15 mouse cellular contexts compared by ENCODE assay signal in the genomic region with DNA sequence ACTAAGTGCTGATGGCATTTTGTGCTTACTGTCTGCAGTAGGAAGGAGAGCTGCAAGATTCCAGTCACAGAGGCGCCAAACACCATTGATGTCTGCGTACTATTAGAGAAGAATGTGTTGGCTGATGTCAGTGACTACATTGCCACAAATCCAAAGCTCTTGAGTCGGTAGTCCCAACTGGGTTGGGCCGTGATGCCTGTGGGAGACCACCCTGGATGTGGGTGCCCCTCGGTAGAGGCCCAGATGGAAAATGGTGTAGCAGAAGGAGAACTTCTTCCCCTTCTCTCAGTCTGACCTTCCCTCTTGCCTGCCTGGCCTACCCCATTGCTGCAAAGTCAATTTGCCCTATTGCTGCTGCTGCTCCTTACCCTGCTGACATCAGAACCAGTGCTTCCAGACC.
"Had no signal": no experiment of that assay in that cellular context is flagged by ENCODE, and none has a peak within 500 bp of the region (broad histone marks: within the 10 kb centered on the region; RNA-seq: fewer than 3 reads in every experiment).

No protein-coding gene starts in this region.

- H3K4me1 ChIP-seq: neural tube, embryonic 13.5 days; stomach, embryonic 15.5 days had no signal

- H3K9me3 ChIP-seq: neural tube, embryonic 13.5 days; neural tube, embryonic 15.5 days; stomach, embryonic 15.5 days had no signal

- H3K27me3 ChIP-seq: neural tube, embryonic 13.5 days; neural tube, embryonic 15.5 days; stomach, embryonic 15.5 days had no signal

- DNase-seq: retina, postnatal 1 day; right cerebral cortex, adult 18-20 months; right cerebral cortex, postnatal 14 days; right cerebral cortex, postnatal 25 days; right cerebral cortex, postnatal 4 days; spleen, adult 18-20 months; thymus, adult 18-20 months; thymus, adult 2 months; thymus, postnatal 14 days; thymus, postnatal 25 days; thymus, postnatal 36 days; thymus, postnatal 4 days had no signal

- H3K4me3 ChIP-seq: neural tube, embryonic 13.5 days; neural tube, embryonic 15.5 days; stomach, embryonic 15.5 days had no signal

- H3K36me3 ChIP-seq: neural tube, embryonic 13.5 days; neural tube, embryonic 15.5 days; stomach, embryonic 15.5 days had no signal
